Mouse (Mus musculus) stomach, embryonic 15.5 days (tissue): ENCODE data around the gene Ntrk2. TPM values are rescaled to one million over a fixed set of nuclear protein-coding genes. Genes with fewer than 3 reads are reported as not detected.
"Not testable (repeated sequence)": the region's sequence is repeated elsewhere in the genome, so short reads cannot be mapped to it uniquely, and the experiment has no call there.

Experiments used
- ATAC-seq: fragments of 200-750 bp; cut with Nextera tagmentation; 2 replicates; pipeline ENCODE4 v1.8.0; 2017; ENCODE audit warnings: low read depth, moderate number of reproducible peaks, moderate TSS enrichment; ENCODE audit not compliant: insufficient read depth, low FRiP score
- H3K27ac ChIP-seq: fragments of 300-500 bp; sonication (generic); 2 replicates; pipeline ENCODE4 v1.5.1; 2015; ENCODE audit warnings: mild to moderate bottlenecking, inconsistent platforms
- H3K27me3 ChIP-seq: fragments of 300-500 bp; sonication (generic); replicated peaks from 2 replicates; pipeline ENCODE4 v1.6.1; 2015; ENCODE audit warnings: inconsistent platforms
- H3K36me3 ChIP-seq: fragments of 300-500 bp; sonication (generic); 2 replicates; pipeline ENCODE4 v1.6.1; 2015; ENCODE audit warnings: inconsistent platforms
- H3K4me1 ChIP-seq: fragments of 300-500 bp; sonication (generic); 2 replicates; pipeline ENCODE4 v1.6.1; 2015; ENCODE audit warnings: inconsistent platforms
- H3K4me2 ChIP-seq: fragments of 300-500 bp; sonication (generic); 2 replicates; pipeline ENCODE4 v1.6.1; 2015; ENCODE audit warnings: mild to moderate bottlenecking, inconsistent platforms
- H3K4me3 ChIP-seq: fragments of 300-500 bp; sonication (generic); replicated peaks from 2 replicates; pipeline ENCODE4 v1.5.1; 2015; ENCODE audit warnings: inconsistent platforms
- H3K9ac ChIP-seq: fragments of 300-500 bp; sonication (generic); 2 replicates; pipeline ENCODE4 v1.6.1; 2015; ENCODE audit warnings: inconsistent platforms
- H3K9me3 ChIP-seq: fragments of 300-500 bp; sonication (generic); 2 replicates; pipeline ENCODE4 v1.6.1; 2016; ENCODE audit warnings: inconsistent platforms
- WGBS: fragments of 180-500 bp; shearing (Covaris S2); methylation state at CpG from one replicate; pipeline ENCODE4 v1.1.7; 2015; 5-methylcytosine and 5-hydroxymethylcytosine counted together
- polyA plus RNA-seq: library from polyadenylated mRNA; unstranded; fragments of >200 nt; fragmentation: Nextera tagmentation; extraction: Ambion mirVana; gene quantifications from 2 replicates; pipeline ENCODE4 v1.2.1, GENCODE M21; 2015

Ntrk2 gene
- polyA plus RNA-seq, 1 experiment from 2014 or later: 10.9 TPM

DNA sequence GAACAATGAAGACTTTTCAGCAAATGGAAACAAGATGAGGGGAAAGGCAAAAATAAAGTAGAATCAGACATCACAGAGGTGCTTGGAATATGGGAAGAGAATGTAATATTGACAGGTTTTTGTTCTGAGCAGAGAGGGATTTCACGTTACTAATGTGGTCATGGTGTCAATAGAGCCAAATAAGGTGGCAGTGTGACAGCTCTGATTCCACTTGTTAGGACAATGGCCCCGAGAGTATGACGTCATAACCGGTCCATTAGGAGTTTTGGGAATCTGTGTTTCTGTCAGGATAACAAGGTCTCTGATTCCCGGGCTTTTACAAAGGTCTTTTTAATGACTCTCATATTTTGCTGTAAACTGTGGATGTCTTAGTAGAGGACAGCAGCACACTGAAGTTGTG is 274.1 kb downstream of the Ntrk2 start:
- no peaks in the 10 kb centered on the region for H3K9me3 ChIP-seq
- H3K4me1 ChIP-seq: no peaks in the 10 kb centered on the region
- no peak overlapping the region for H3K4me3 ChIP-seq
- ATAC-seq: no peak
- no peaks in the 10 kb centered on the region for H3K27me3 ChIP-seq
- 84% methylated on average over 5 of the region's 5 CpGs for WGBS
- H3K4me2 ChIP-seq: no peak overlapping the region
- no peaks in the 10 kb centered on the region for H3K36me3 ChIP-seq
- no peak overlapping the region for H3K9ac ChIP-seq
- H3K27ac ChIP-seq: no peak overlapping the region

DNA sequence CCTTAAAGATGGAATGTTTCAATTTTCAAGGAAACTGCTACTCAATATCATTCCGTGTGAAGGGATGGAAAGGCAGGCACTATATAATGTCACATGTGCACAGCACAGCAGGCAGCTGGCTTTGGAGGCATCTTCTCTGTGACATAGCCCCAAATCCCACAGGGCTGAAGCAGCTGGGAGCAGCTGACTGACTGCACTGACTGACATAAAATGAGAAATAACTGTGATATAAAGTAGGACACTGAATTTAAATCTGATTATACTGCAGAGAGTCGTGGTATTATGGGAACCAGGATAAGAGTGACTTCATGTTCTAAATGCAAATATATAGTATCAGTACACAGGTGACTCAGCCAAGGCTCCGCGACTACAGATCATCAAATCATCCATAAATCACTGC is 282.6 kb downstream of the Ntrk2 start:
- Histone ChIP-seq H3K4me2 (no peak overlapping the region), H3K9ac (no peak overlapping the region), H3K9me3 (no peaks in the 10 kb centered on the region), H3K4me1 (no peaks in the 10 kb centered on the region), H3K36me3 (no peaks in the 10 kb centered on the region), H3K27me3 (no peaks in the 10 kb centered on the region), H3K4me3 (no peak overlapping the region), H3K27ac (no peak overlapping the region)
- WGBS: 67% methylated on average over 4 of the region's 4 CpGs
- ATAC-seq: no peak

DNA sequence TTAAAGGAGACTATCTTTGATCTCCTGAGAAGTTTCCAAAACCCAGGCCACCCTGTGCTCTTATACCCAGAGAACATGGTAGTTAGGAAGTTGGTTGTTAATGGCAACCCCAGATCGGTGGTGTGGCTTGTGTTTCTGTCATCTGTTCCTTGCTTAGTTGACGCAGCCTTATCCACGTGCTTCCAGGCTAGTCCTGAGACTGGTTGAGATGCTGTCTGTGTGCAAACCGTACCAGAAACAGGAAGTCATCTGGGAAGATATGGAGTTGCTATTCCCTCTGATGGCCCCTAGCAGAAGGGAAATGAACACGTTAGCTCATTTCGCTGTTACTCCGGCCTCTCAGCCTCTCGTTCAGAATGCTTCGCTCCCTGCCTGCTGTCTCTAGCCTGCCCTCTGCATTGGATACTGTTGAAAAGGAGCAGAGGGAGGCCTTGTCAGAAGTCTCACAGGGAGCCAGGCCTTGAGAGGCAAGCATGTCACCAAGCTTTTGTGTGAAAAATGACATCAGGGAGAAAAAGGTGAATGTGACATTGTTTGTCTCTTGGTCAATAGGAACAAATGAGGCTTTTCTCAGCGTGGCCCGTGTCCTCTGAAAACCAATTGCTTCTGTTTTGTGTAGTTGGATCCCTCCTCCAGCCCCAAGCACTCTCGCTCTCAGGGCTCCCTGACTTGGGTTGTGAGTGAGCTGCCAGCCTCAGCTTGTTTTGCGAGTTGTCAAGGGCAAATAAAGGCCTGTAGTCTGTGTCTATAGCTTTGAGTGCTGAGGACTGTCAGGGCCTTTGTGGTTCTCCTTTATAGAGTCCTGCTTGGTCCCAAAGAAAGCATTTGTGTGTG is 285.0 kb downstream of the Ntrk2 start:
- no peak overlapping the region for H3K9ac ChIP-seq
- peaks cover 6% of the 10 kb centered on the region; the same call in 1 of the 2 replicates for H3K4me1 ChIP-seq
- H3K36me3 ChIP-seq: no peaks in the 10 kb centered on the region
- H3K4me3 ChIP-seq: no peak overlapping the region
- no peak overlapping the region for H3K27ac ChIP-seq
- ATAC-seq: no peak
- H3K27me3 ChIP-seq: no peaks in the 10 kb centered on the region
- WGBS: 51% methylated on average over 13 of the region's 13 CpGs
- H3K4me2 ChIP-seq: no peak overlapping the region
- no peaks in the 10 kb centered on the region for H3K9me3 ChIP-seq

DNA sequence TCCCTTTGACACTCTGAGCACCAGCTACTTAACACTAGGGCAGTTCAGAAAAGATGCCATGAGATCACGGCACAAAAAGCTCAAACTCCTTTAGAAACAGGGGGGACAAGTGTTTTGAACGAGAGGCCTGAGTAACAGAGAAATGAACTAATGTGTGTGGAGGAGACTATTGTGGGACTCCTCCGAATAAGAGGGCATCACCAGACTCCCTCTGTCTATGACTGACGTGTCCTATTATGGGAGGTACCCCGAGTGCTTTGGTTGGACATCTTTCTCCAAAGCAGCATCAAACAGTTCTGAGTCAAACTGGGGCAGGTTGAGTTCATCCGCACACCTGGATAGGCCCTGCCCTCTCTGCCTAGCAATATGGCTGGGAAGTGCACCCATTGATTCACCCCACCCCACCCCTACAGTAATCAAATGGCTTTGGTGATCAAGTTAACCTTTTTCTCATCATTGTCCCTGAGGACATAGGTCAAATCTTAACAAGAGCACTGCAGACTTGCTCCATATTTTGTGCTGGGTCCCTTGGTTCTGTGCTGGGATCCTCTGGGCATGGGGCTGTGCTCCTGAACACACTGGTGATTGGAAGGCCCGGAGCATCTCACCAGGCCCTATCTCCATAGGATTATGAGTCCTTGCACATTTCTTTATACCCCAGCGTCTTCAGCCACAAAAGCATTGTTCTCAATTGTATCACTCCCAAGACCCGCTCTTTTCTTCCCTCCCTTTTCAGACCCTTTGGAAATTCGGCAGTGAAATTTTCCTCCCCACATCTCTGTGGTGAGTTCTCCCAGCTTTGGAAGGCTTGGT is 285.9 kb downstream of the Ntrk2 start:
- Histone ChIP-seq H3K4me3 (no peak overlapping the region), H3K36me3 (no peaks in the 10 kb centered on the region), H3K4me1 (peaks cover 6% of the 10 kb centered on the region; the same call in 1 of the 2 replicates), H3K9ac (no peak overlapping the region), H3K27ac (no peak overlapping the region), H3K4me2 (no peak overlapping the region), H3K9me3 (no peaks in the 10 kb centered on the region), H3K27me3 (no peaks in the 10 kb centered on the region)
- no peak for ATAC-seq
- 64% methylated on average over 10 of the region's 10 CpGs for WGBS

DNA sequence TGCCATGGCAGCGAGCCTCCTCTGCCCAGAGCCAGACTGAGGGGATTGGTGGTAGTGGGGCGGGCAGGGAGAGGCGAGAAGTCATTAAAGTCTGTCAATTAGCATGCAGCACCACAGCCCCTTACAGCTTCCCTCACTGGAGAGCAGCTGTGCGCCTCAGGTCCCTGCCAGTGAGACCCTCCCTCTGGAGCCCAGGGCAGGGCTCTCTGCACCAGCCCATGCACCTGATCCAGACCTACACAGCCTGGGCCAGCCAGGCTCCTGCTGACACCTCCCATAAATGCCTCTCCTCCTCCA is 286.4 kb downstream of the Ntrk2 start:
- Histone ChIP-seq H3K27ac (no peak overlapping the region), H3K9me3 (no peaks in the 10 kb centered on the region), H3K4me2 (no peak overlapping the region), H3K4me3 (no peak overlapping the region), H3K4me1 (peaks cover 6% of the 10 kb centered on the region; the same call in 1 of the 2 replicates), H3K36me3 (no peaks in the 10 kb centered on the region), H3K27me3 (no peaks in the 10 kb centered on the region), H3K9ac (no peak overlapping the region)
- 31% methylated on average over 4 of the region's 4 CpGs for WGBS
- ATAC-seq: 0 out of 2 replicates have a peak, but pooled peaks have one; percentile 35

DNA sequence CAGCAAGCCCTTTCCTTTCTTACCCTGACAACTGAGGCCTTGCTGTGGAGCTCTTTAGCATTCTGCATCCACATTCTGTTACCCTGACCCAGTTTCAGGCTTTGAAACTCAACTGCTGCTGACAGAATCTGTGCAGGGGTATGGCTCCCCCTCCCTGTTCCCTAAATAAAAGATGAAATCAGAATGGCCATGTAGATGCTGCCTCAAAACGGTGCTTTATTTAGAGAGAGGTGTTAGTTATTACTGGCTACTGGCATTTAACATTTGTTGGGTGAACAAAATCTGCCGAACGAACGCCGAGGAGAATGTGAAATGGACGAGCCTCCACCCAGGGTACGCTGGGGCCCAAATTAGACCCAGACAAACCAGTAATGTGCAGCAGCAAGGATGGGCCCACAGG is 288.4 kb downstream of the Ntrk2 start:
- Histone ChIP-seq H3K27me3 (no peaks in the 10 kb centered on the region), H3K27ac (no peak overlapping the region), H3K9me3 (no peaks in the 10 kb centered on the region), H3K36me3 (no peaks in the 10 kb centered on the region), H3K9ac (no peak overlapping the region), H3K4me3 (no peak overlapping the region), H3K4me1 (peaks cover 6% of the 10 kb centered on the region; the same call in 1 of the 2 replicates), H3K4me2 (no peak overlapping the region)
- WGBS: 88% methylated on average over 7 of the region's 7 CpGs
- ATAC-seq: no peak

DNA sequence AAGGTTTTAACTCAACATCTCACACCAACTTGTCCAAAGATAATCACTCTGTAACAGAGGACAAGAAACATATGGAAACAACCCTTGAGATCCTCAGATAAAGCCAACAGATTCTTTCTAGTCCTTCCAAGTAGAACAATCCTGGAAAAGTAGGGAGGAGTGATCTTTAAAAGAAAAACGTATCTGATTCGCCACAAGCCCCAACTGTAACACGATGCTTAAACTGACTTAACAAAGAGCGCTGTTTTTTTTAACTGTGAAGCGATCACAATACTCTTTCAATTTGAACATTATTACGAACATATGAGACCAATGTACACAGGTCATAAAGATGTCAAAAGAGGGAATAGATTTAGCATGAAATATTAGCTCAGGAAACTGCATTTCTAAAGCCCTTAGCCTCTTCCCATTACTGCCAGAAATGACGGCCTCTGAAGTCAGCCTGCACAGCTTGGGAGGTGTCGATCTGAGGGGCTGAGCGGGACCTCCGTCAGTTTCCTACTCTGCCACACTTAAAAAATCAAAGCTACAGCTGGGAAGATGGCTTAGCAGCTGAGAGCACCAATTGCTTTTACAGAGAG is 289.5 kb downstream of the Ntrk2 start:
- ATAC-seq: peak; percentile 28; the same call in 1 of the 2 replicates

DNA sequence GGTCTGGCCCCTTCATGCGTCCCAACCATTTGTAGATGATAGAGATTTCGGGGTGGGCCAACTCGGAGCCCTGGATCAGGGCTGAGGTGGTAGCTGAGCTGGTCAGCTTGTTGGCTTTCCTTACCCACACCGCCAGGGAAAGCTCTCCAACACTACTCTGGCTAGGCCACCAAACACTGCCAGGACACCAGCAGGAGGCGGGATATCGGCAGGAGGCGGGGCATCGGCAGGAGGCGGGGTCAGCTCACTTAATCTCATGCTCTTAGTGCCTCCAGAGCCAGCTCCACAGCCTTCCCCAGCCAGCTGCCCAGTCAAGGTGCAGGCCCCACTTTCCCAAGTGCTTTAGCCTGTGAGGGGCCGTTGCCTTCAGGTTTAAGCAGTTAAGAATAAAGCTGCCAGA is 293.7 kb downstream of the Ntrk2 start:
- no peaks in the 10 kb centered on the region for H3K27me3 ChIP-seq
- no peaks in the 10 kb centered on the region for H3K36me3 ChIP-seq
- no peak for ATAC-seq
- H3K9me3 ChIP-seq: no peaks in the 10 kb centered on the region
- peaks cover 5% of the 10 kb centered on the region; the same call in 1 of the 2 replicates for H3K4me1 ChIP-seq
- H3K27ac ChIP-seq: no peak overlapping the region
- 49% methylated on average over 10 of the region's 10 CpGs for WGBS
- H3K4me3 ChIP-seq: no peak overlapping the region
- H3K9ac ChIP-seq: no peak overlapping the region
- H3K4me2 ChIP-seq: no peak overlapping the region

More for the DNA sequence above, 289.5 kb downstream of the Ntrk2 start:
- Histone ChIP-seq H3K9ac (no peak overlapping the region), H3K27me3 (no peaks in the 10 kb centered on the region), H3K4me1 (peaks cover 6% of the 10 kb centered on the region; the same call in 1 of the 2 replicates), H3K27ac (peak overlapping the region; percentile 54; the same call in 1 of the 2 replicates), H3K4me3 (no peak overlapping the region), H3K9me3 (no peaks in the 10 kb centered on the region), H3K36me3 (no peaks in the 10 kb centered on the region), H3K4me2 (no peak overlapping the region; the same call in 1 of the 2 replicates)
- WGBS: 23% methylated on average over 10 of the region's 10 CpGs

DNA sequence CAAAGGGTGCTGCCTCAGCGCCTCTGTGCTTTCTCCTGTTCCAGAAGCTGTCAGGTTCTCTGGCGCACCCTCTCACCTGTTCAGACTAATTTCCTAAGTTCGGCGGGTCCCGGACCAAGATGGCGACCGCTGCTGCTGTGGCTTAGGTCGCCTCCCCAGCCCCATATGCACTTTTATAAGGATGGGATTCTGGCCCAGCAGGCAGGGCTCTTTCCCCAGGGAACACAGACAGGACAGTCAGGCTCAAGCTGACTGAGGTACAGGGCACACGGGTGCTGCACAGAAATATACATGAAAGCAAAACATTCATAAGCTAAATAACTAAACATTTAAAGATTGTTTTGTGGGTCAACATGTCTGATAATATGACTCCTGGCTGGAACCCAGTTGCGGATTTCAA is 301.4 kb downstream of the Ntrk2 start:
- H3K27me3 ChIP-seq, H3K9me3 ChIP-seq, H3K27ac ChIP-seq, H3K4me2 ChIP-seq, H3K4me3 ChIP-seq, H3K4me1 ChIP-seq, H3K9ac ChIP-seq, H3K36me3 ChIP-seq, ATAC-seq: not testable (repeated sequence)
- WGBS: 90% methylated on average over 10 of the region's 10 CpGs

DNA sequence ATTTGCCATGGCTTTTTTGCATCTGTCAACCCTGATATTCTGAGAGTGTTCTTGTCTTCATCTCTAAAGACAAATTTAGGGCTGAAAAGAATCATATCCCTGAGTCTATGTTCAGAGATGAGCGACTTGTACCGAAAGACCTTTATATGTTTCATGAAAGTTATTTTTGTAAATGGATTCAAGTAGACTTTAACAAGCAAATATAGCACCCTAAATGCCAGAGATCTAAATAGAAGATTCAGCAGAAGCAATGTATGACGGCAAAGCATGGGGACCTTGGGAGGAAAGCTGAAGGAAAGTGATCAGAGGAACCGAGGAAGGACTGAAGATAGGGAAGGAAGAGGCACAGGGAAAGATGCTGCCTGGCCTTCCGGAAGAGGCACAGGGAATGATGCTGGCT is 303.7 kb downstream of the Ntrk2 start:
- H3K36me3 ChIP-seq: no peaks in the 10 kb centered on the region
- no peak for ATAC-seq
- no peaks in the 10 kb centered on the region for H3K27me3 ChIP-seq
- H3K4me1 ChIP-seq: no peaks in the 10 kb centered on the region
- H3K4me3 ChIP-seq: no peak overlapping the region
- H3K9ac ChIP-seq: no peak overlapping the region
- H3K27ac ChIP-seq: no peak overlapping the region
- WGBS: 90% methylated on average over 5 of the region's 5 CpGs
- H3K4me2 ChIP-seq: no peak overlapping the region
- no peaks in the 10 kb centered on the region for H3K9me3 ChIP-seq

DNA sequence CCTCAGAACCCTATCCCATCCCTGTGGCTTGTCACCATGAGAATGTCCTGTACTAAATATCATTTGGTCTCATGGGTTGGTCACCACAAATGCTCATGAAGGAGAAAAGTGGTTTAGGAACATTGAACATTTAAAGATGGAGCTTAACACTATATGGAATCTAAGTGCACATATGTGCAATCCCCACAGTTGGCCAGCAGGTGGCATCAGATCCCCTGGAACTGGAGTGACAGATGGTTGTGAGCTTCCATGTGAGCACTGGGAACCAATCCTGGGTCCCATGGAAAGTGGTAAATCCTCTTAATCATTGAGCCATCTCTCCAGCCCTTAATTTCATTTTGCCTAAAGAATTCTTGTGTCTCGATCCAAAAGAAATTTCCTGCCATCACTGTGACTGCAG is 308.3 kb downstream of the Ntrk2 start:
- H3K27ac ChIP-seq: no peak overlapping the region
- no peak for ATAC-seq
- H3K36me3 ChIP-seq: no peaks in the 10 kb centered on the region
- H3K9me3 ChIP-seq: no peaks in the 10 kb centered on the region
- no peak overlapping the region for H3K9ac ChIP-seq
- 91% methylated on average over 1 of the region's 1 CpGs for WGBS
- no peak overlapping the region for H3K4me2 ChIP-seq
- H3K4me1 ChIP-seq: no peaks in the 10 kb centered on the region
- H3K27me3 ChIP-seq: no peaks in the 10 kb centered on the region
- no peak overlapping the region for H3K4me3 ChIP-seq

DNA sequence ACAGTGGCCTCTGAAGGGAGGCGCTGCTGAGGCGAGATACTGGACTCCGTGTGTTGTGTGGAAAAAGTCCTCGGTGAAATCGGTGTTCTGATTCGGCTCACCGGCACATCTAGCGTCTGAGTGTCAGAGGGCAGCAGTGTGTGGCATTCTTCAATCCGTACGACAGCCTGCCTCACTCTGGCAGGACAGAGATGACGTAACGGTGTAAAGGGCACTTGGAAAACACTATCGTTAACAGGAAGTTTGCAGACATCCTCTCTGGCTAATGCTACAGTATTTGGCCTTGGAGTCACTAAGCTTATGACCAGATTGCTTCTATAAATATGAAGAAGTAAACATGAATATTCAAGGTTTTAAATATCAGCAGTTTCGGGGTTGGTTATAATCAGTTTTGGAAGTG is 309.2 kb downstream of the Ntrk2 start:
- Histone ChIP-seq H3K9ac (no peak overlapping the region), H3K4me3 (no peak overlapping the region), H3K4me2 (no peak overlapping the region), H3K27me3 (no peaks in the 10 kb centered on the region), H3K4me1 (no peaks in the 10 kb centered on the region), H3K27ac (no peak overlapping the region), H3K36me3 (no peaks in the 10 kb centered on the region), H3K9me3 (no peaks in the 10 kb centered on the region)
- 82% methylated on average over 14 of the region's 14 CpGs for WGBS
- ATAC-seq: no peak
